Mouse (Mus musculus) spleen, postnatal 36 days (tissue): ENCODE data around the gene Cbfa2t2.

Source experiments
- DNase-seq, 2 experiments: peaks; one replicate each; pipeline ENCODE4 v3.0.0; 2022; ENCODE audit warnings: low spot score in 2 of 2, mixed read lengths in 1 of 2

Gene Cbfa2t2

DNA sequence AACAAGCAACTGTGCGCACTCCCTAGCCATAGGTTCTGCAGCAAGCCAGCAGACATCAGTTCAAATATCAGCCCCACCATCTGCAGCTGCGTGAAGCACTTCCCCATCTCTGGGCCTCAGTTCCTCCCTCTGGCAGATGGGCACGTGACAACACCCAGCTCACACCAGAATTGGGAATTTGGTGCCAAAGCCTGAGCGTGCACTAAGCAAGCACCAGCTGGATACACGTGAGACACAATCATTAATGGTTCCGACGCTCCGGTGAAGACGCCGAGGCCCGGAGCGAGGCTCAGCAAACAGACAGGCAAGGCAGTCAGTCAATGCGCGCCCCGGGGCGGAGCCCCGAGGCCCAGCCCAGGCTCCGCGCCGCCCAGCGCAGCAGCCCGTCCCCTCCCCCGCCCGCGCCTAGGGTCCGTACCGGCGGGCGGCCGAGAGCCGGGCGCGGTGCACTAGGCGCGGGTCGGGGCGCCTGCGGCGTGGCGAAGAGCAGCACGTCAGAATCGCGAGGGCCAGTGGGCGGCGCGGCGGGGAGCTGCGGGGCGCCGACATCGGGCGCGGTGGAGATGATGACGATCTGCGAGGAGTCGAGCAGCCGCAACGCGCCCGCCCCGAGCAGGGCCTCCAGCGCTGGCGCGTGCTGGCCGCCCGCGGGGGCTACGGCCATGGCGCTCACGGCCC lies 132.9 kb downstream of the Cbfa2t2 start:
- peak; percentile 64 to 70 for DNase-seq

DNA sequence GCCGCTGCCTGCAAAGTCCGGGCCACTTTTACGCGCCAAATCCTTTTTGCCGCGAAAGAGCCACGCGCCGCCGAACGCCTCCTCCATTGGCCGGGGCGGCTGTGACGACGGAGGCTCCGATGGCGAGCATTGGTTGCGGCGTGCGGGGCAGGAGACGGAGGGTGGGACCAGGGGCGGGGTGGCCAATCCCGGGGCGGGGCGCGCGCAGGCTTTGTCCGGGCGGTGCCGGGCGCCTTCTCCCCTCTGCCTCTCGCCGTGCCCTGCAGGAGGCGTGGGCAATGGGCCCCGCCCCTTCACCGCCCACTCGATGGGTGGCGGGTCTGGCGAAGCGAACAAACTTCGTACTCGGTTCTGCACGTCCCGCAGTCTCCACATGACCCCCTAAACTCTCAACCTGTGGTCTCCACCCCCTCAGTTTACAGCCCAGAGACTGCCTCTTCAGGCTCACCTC lies 133.6 kb downstream of the Cbfa2t2 start, which contains the start of gene E2f1:
E2f1 (minus strand) TSS at position 57 of the 451 bp plus-strand sequence.
- peak; percentile 95 for DNase-seq

DNA sequence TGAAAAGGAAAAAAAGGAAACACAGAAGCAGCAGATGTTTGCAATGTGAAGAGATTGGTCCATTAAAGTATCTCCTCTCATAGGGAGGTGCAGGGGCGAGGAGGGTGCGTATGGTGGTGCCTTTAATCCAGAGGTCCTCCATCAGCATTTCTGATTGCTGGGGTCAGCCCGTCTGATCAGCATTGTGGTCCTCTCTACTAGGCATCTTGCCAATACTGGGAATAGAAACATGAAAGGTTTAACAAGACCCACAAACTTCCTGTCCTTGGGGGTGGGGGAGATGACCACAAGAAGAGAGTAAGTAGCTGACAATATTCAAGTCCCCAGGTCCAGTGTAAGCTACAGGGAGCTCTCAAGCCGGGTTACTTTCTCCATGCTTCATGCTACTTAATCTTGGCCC lies 134.4 kb downstream of the Cbfa2t2 start:
- no peak for DNase-seq

DNA sequence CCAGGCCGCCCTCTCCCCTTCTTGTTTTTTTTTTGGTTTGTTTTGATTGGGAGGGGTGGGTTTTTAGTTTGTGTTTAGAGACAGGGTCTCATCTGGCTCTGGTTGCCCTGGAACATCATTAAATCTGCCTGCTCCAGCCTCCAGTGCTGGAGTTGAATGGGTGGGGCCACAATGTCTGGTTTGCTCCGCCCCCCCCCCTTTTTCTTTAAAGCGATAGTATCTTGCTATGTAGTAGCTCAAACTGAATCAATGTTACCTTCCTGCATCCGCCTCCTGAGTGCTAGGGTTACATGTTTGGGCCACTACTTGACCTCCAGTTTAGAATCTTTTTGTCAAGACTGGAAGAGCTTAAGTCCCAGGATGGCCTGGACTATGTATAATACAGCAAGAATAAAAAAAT lies 135.0 kb downstream of the Cbfa2t2 start:
- DNase-seq: no peak

DNA sequence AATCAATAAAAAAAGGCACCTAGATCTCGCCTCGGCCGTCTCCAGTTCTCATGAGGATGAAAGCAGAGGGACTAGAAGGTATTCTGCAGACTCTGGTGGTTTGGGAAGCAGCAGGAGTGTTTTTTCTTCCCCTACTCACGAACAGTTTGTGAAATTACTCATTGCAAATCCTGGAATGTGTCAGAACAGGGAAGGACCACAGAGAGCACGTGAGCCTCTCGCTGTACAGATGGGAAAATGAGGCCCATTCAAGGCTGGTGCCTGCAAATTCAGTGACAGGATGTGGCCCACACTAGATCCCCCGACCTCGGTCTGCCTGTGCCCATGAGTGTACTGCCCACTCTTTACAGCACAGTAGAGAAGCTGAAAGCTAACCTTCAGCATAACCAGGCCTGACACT lies 135.7 kb downstream of the Cbfa2t2 start:
- no peak for DNase-seq

DNA sequence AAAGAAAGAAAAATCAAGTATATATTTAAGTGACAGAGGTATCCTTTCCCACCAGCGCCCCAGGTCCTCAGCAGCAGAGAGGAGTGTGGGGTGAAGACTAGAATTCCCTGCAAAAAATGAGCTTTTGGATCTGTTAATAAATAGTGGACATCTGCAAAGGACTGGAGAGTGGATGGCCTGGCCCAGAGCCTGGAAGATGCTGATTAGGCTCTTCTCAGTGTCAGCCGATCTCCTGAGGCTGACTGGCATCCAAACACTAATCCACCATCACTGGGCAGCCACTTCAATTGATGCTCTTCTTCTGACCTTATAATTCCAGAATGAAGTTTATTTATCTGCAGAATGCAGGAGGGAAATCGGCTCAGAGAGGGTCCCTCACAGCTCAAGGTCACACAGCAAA lies 136.7 kb downstream of the Cbfa2t2 start:
- DNase-seq: no peak

DNA sequence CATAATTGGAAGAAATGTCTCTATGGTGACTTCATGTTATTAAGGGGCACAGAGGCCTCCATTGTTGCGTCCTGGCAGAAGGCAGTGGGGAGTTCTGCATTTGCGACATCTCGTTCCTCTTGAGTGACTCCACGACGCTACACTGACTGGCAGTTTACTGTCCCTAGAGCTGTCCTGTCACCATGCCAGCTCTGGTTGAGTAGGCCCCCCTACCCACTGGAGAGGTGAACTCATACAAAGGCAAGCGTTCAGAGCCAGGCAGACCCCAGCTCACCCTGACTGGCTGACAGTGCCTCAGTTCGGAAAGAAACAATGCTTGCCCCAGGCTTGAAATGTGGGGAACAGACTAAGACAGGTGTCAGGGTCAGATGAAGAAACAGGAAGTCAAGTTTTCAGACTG lies 138.0 kb downstream of the Cbfa2t2 start:
- DNase-seq: peak; percentile 49 to 50

DNA sequence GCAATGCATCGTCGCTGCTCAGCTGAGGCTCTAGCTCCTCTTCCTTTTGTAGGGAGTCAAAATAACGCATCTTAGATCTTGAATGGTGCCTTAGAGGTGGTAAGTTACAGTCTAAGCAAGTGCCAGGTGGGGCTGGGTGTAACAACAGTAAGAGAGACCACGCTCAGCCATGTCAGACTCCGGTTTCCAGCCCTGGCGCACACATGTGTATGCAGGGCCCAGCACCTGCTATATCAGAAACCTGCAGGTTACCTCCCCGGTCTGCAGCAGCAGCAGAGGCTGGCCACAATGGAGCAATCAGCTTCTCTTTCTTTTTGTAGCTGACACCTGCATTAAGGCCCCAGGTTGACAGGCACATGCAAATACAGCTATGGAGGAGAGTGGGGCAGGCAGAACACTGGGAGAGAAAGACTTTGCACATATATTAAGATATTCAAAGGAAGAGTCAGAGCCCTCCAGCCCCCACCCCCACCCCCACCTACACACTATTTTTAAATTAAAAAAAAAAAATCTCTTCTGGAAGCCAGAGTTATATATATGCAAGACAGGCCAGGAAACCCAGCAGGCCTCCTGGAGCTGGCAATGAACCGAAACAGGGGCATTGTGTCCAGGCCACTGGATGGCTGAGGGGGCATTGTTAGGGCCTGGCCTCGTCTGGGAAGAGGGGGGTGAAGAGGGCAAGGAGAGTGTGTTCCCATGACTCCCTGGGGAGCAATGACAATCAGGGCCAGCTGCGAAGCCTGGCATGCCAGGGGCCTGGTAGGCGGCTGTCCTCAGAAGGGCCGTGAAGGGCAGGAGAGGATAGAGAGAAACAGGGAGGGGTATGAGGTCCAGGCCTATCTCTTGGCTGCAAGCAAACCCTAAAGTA lies 140.8 kb downstream of the Cbfa2t2 start:
- DNase-seq: no peak

DNA sequence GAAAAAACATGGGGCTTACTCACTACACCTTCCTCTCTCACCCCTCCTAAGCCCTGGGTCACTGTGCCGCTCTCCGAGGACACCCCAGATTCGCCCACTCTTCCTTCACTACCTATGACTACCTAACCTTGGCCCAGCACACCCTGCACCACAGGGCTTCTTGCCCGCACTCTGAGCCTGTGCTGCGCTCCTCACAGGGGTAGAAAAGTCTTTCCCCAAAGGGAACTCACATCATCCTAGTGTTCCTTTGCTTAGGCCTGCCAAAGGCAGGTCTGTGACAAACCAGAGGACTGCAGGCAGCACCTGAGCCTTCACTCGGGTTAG lies 141.4 kb downstream of the Cbfa2t2 start:
- DNase-seq: no peak

DNA sequence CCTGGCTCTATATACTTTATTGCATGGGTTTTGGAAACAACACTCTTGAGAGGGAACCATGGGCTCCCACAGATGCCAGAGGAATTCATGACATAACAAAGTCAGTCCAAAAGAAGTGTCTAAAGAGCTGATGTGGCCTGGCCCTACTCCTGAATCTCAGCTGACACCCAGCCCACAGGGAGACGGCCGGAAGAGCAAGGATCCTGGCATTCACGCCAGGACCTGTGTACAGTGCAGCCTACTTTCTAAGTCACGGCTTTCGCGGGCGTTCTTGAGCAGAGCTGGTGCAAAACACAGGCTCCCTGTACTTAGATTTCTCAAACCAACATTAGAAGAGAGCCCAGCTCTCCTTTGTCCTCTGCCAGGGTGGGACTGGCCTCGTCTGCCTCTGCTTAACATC lies 144.3 kb downstream of the Cbfa2t2 start:
- no peak for DNase-seq

DNA sequence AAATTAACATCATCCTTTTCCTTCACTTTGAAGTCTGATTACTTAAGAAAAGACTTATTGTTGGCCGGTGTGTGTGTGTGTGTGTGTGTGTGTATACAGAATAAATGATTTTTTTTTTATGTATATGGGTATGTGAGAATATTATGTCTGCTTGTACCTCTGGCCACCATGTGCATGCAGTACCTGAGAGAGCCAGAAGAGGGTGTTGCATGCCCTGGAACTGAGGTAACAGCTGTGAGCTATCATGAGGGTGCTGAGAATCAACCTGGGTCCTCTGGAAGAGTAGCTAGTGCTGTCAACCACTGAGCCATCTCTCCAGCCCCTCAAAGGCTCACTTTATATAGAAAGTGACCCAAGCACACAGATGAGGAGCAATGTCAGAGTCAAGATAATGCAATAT lies 145.1 kb downstream of the Cbfa2t2 start:
- no peak for DNase-seq

DNA sequence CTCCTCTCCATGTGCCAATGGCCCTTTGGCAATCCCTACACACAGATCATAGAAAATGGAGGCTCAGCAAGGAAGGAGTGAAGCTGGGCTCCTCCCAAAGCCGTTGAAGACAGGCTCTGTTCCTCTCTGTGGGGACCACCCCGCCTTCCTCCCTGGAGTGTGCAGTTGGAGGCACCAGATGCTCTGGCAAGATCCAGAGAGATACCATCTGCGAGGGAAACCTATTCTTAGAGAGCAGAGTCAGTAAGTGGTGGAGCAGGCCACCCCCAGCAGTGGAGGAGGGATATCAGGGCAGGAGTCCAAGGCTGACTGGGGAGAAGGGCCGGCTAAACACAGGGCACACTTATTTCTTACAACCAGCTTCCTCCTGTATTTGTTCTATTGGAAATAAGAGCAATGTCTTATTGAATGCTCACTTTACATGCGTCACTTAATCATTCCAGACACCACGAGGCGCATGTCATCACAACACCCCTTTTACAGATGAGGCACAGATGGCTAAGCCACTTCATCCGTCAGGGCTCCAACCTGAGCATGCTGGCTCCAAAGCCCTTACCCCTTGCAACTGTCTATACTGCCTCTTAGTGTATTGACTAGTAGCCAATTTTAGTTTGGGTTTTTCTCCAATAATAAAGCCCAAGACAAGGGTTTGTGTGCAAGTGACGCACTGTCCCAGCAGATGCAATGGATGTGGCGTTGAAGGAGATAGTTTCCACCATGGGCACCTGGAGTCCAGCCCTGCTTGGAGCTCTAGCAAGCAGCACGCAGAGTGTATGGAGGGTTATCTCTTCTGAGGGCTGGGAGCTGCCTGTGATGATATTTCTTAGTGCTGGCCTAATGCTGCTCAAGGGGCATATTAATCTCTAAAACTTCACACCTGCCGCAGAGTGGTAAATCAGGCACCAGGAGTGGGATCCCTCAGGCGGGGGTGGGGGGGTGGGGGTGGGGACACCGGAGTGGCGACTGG lies 147.9 kb downstream of the Cbfa2t2 start:
- no peak for DNase-seq

DNA sequence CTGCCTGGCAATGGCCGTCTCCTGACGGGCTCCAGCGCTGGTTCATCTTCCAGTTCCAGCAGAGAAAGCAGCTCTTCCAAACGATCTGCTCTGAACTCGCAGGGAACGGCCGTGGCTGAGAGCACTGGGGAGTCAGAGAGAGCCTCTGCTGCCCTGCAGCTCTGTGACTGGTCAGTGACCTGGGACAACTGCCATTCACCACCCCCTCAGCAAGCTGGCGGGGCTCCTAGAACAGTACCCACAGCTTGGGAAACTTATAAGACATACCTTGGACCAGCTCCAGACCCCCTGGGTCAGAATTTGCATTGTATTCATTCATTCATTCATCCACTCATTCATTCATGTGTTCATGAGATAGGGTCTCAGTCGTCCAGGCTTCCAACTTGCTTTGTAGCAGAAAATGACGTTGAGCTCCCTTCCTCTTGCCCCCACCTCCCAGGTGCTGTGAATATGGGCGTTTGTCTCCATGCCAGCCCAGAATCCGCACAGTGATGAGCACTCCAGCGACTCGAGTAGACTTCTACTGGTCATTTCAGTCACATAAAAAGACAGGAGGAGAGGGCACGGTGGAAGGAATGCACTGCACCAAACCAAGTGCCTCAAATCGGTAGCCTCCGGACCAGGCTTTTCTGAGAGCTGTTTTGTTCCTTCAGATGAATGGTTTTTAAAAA lies 148.8 kb downstream of the Cbfa2t2 start:
- DNase-seq: no peak

DNA sequence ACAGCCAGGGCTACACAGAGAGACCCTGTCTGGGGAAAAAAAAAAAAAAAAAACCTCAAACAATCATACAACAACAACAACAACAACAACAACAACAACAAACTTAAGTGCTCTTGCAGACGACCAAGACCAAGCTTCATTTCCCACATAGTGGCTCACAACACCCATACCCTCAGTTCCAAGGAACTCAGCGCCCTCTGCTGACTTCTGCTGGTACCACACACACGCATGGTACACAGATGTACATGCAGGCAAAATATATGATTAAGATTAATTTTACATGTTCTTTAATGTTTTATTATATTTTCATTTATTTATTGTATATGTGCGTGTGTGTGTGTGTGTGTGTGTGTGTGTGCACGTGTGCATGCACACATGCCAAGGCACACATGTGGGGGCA lies 150.1 kb downstream of the Cbfa2t2 start:
- DNase-seq: peak in 1 of 2 experiments; percentile 24
